Mouse (Mus musculus) lung, postnatal 0 days (tissue): Measurements from ENCODE around the gene Hipk2.

Experiments used
- CTCF ChIP-seq: IDR thresholded peaks from 2 replicates; pipeline ENCODE4 v1.5.1; 2016; ENCODE audit warnings: antibody characterized with exemption, mild to moderate bottlenecking
- EP300 ChIP-seq: IDR thresholded peaks from 2 replicates; pipeline ENCODE4 v1.6.1; 2016; ENCODE audit warnings: antibody characterized with exemption, mild to moderate bottlenecking, control low read depth

DNA sequence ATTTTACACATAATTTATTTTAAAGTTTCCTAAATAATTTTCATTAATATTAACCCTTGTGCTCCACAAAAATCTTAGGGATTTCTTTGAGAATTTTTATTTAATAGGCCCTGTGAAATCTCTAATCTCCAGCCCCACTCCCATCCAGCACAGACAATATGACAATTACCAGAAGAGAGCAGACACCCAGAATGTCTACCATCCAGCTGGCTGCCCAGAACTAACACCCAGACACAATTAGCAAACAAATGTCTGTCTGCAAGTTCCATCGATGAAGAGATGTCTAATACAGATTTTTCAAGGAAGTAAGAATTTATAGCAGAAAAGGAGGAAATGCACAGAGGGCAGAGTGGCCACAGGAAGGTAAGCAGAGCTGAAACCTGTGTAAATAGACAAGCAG lies 74.7 kb downstream of the Hipk2 start:
- TF ChIP-seq CTCF, result no peak
- TF ChIP-seq EP300, result no peak
